Mouse (Mus musculus) NIH3T3 (cell line): Measurements from ENCODE around the gene Tmem88b.
"Not testable (repeated sequence)": the region's sequence is repeated elsewhere in the genome, so short reads cannot be mapped to it uniquely, and the experiment has no call there.

Experiments used
- DNase-seq: peaks from one replicate; pipeline ENCODE4 v3.0.0-alpha.2; 2012; ENCODE audit warnings: low read depth

Tmem88b gene

DNA sequence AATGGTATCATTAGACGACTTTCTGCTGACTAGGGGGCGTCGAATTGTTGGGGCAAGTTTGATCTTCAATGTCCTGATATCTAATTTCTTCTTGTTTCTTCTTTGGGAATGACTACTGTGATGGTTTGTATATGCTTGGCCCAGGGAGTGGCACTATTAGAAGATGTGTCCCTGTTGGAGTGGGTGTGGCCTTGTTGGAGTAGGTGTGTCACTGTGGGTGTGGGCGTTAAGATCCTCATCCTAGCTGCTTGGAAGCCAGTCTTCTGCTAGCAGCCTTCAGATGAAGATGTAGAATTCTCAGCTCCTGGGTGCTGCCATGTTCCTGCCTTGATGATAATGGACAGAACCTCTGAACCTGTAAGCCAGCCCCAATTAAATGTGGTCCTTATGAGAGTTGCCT is 3.2 kb upstream of the Tmem88b start:
- DNase-seq: not testable (repeated sequence)

DNA sequence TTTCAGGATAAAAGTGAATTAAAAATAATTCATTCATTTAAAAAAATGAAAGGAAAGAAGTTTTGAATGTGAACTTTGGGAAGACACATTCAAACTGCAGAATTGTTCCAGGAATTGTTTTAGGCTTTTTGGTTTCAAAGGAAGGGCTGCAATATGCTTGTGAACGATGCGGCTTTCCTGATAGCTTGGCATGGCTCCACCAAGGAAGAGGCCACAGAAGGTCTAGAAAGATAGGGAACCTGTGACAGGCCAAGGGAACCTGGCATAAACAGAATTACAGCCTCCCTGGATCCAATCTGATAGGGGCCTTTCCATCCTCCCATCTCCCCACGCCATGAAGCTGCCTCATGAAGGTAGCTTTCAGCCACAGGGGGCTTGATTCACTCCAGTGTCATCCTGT is 2.6 kb upstream of the Tmem88b start:
- DNase-seq: no peak

DNA sequence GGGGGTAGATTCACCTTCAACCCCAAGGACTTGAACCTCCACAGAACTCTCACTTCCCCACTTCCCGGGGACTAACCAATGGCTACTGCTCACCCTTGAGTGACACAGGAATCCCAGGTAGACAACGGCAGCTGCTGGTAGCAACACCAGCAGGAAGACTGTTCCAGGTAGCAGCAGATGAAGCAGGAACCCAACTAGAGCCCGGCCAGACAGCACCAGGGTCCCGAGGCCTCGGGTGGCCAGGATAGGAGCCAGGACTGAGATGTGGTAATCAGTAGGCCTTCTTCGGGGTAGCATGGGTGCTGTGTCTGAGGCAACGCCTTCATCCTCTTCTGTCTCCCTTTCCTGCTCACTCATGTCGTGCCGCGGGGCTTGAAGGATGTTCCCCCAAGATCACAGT is 428 bp downstream of the Tmem88b start:
- DNase-seq: no peak

DNA sequence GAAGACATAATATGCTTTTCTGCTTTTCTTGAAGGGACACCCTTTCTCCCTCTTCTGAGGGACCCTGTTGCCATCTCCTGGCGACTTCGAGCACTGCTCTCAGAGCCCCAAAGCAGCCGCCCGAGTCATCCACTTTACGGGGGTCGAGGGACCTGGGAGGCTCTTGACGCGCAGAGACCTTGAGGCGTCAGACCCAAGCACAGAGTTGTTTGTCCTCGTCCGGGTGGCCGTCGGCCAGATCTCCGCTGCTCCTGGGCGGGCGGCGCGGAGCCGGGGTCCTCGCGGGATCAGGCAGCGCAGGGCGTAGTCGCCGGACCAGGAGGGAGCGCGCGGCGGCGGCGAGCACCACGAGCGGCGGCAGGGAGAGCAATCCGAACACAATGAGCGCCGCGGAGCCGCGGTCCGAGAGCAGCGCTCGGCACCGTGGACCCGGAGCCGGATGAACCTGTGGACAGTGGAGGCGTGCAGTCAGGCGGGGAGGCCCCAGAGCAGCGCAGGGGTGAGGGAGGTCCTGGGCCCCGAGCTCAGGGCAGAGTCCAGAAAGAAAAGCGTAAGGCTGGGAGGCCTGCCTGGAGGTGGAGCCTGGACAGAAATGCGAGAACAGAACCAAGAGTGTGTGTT is 1.5 kb downstream of the Tmem88b start:
- peak; percentile 82 for DNase-seq

DNA sequence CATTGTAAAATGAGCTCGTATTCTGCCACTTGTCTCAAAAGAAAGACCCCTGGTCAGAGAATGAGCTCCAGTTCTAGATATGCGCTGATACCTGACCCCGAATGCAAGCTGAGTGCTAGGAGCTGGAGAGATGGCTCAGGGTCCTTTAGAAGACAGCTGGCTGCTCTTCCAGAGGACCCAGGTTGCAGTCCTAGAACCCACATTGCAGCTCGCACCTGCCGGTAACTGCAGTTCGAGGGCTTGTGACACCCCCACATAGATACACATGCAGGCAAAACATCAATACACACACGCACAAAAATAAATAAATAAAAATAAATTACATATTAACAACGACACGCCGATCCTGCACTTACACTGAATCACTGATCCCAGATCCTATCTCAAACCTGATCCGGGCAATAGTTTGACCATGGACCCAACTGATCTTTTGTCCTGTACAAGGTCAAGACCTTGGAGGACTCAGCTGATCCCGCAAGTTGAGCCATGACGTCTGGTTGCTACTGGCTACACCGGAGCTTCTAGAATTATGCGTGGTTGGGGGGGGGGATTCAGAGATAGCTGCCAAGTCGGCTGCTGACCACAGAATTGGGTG is 2.1 kb downstream of the Tmem88b start:
- DNase-seq: no peak

DNA sequence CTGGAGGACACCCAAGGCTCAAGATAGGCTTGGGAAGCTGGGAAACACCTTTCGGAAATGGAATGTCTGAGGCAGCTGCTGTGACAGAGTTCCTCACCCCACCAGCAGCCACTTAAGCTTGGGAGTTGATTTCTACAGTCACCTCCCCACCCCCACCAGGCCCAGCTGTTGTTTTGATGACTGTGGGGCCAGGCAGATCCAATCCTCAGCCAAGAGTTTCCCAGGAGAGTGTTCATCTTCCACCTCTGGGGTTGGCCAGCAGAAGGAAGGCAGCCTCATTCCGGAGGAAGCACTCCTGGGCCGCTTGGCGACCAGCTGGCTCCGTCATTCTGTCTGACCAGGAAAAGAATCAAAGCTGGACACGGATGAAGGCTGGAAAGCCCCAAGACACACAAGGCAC is 4.8 kb downstream of the Tmem88b start:
- DNase-seq: peak; percentile 63

DNA sequence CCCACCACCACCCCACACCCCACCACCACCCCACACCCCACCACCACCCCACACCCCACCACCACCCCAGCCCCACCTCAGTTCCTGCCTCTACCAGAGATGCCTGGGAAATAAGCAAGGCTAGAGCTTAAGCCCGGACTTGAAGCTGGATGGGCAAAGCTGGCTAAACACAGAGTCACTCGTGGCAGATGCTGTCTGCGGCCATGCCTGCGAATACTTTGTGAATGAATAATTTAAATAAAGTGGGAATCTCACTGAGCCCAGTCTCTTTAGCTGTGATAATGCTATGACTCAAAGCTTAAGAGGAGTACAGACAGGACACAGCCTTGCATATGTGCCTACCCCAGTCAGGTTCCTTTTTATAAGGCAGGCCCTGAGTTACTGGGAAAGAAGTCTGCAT is 6.2 kb downstream of the Tmem88b start:
- DNase-seq: peak; percentile 62

DNA sequence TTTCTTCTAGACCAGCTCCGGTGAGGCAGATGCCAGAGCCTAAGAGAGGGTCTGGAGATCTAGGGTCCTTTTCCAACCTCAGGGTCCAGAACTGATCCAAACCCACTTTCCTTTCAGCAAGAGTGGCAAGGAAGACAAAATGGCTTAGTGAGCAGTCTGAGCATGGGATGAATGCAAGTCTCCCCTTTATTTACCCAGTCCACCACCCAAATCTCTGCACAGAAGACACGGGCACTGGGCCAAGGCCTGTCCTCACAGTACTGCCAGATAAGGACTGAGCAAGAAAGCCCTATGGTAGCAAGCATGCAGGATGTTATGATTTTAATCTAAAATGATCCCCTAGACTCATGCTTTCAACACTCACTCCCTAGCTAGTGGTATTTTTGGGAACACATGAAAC is 7.9 kb downstream of the Tmem88b start:
- peak; percentile 24 for DNase-seq

DNA sequence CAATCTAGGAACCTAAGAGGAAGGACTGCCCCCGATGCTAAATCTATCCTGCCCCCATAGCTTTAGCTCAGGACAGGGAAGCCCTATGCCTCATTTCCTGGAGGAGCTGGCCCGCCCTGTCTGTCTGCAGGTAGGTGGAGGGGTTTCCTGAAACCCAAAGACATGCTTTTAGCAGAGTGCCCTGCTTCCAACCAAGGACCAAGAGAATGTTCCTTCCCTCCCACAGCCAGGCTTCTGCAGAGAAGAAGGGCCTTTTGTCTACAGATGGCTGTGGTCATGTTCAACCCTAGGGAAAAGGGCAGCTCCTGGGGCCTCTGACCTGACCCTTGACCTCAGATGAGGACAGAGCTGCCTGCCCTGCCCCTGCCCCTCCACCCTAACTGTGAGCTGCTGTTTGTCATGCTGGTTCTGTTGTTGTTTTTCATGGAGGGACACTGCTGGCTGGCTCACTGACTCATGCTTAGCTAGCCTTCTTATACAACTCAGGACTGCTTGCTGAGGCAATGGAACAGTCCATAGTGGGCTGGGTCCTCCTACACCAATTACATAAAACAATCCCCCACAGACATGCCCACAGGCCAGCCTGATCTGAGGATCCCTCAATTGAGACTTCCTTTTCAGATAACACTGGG is 8.9 kb downstream of the Tmem88b start:
- DNase-seq: peak; percentile 23

DNA sequence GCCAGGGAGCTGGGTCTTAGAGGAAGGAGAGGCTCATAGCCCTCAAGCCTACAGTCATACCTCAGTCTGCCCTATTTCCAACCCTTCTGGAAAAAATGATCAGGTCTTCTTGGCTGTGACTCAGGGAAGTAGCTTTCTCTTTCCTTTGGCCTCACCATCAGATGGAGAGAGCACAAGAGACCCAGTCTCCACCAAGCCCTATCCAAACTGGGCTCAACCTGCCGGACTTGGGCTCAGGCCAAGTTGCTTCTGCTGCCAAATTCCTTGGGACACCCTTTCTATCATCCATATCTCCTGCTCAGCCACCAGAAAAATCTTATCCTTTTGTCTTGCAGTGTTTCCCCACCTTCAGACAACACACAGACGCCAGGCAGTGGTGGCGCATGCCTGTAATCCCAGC is 9.8 kb downstream of the Tmem88b start:
- DNase-seq: peak; percentile 50

DNA sequence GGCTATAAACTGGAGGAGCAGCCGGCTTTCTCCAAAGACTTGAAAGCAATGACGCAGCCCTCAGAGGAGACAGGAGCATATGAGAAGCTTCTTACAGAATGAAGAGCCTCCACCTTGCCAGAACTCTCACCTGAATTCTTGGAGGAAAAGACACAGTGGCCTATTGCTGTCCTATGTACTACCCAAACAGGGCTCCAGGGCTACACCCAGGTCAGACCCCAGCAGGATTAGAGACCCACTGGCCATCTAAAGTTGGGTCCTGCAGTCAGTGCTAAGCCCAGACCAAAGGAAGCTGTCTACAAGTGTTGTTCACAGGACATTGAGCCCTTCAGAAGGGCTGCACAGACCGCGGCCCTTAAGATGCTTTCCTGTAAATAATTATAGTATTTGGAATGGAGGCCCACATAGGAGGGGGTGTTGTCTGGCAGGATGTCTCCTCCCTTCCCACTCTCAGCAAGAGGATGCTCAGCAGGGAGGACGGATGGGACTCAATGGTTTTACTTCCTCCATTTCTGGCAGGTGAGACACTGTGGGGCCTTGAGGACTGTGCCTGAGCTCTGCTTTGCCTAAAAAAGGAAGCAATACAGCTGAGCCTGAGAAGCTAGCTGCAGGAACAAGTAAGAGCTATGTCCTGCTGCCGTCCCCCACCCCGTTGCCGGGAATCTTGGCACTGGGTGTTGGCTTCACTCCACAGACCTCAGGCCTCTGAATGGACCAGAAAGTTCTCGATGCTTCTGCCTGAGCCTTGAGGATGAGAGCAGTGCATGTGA is 10.5 kb downstream of the Tmem88b start:
- DNase-seq: peak; percentile 70

DNA sequence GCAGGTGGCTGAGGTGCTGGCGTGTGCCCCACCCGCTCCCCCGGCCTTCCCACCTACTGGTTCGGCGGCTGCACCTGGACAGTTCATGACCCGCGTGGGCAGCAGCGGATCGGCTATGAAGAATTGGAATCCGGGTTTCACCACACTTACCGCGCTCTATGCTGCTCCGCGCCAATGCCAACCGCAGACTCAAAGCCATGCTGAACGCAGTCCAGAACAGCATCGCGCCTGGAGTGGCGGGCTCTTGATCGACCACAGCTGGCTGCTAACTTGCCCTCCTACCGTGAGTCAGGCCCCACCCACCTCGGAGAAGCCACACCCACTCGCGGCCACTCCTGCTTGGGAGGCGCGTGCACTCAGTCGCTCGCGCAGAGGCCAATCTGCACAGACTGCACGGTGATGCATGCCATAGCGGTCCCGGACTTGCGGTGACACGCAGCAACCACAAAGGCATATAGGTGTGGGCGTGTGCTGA is 11.4 kb downstream of the Tmem88b start, which contains the start of gene Vwa1:
Gene Vwa1, minus strand, starts transcription at position 419 of the 475 bp plus-strand sequence.
- DNase-seq: no peak

DNA sequence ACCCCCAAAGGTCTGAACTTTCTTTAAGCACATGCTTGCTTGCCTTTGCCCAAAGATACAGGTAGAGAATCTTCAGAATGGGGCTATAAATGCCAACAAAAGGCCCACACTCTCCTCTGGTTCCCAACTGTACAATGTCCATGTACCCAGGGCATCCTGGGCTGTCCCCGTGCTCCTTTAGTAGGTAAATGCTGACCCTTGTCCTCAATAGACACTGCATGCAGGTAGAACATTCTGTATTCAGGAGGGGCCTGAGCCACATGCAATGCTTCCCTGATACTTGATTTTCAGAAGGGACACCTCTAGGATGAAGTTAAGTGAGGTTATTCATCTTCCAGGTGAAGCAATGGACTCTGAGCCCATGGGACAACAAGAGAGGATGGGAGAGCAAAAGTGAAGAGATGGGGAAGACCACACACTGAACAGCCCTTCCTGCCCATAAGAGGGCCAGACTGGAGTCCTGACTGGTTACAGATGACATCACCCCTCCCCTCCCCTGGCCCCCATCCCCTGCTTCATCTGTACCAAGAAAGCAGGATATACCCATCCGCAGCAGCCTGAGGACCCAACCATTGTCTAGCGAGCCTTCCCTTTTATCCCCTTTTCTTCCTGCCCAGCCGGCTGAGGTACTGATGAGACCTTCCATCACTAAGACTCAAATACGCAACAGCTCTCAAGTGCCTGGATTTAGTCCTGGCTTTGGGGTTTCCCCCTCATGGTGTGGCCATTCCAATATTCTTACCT is 12.2 kb downstream of the Tmem88b start:
- DNase-seq: no peak

DNA sequence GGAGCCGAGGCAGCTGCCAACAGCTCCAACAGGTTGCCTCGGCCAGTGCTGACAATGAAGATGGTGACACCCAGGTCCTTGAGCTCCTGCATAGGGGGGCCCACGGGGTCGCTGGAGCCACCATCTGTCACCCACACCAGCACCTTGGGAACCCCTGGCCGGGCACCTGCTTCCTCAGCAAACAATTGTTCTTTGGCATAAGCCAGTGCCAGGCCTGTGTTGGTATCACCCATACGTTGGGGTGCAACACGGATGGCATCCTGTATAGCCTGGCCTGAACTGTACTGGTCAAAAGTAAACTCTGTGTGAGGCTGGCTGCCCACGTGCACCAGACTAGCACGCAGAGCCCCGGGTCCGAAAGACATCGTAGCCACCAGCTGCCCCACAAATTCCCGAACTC is 12.9 kb downstream of the Tmem88b start:
- no peak for DNase-seq

DNA sequence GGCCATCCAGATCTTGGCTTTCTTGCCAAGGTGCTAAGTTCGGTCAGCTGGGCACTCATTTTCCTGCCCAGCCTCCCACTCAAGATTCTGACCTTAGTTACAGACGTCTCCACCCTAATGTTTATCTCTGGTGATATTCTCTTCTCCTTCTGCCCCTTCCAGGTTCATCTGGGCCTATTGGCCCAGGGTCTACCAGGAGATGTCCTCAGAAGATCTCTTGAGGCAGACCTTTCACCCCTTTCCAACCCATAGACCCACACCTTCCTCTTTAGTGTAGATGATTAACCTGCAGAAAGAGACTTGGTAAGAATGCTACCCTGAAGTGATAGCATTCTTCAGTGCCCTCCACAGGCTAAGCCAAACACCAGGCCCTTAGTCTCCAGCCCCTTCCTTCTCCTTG is 14.0 kb downstream of the Tmem88b start:
- DNase-seq: no peak

DNA sequence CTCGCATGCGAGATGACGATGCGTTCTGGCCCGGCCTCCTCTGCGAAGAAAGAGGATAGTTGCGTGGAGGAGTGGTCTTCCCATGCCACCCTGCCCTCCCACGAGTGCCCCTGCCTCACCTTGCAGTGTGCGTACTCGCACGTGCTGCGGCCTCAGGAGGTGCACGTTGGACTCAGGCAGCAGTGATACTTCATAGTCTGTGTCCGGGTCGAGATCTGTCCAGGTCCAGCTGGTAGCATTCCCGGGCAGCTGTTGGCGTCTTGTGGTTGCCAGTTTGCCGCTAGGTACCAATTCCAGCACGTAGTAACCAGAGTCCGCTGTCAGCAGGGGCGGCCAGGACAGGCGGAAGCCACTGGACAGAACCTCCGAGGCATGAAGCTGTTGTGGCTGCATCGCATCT is 15.0 kb downstream of the Tmem88b start:
- DNase-seq: no peak

DNA sequence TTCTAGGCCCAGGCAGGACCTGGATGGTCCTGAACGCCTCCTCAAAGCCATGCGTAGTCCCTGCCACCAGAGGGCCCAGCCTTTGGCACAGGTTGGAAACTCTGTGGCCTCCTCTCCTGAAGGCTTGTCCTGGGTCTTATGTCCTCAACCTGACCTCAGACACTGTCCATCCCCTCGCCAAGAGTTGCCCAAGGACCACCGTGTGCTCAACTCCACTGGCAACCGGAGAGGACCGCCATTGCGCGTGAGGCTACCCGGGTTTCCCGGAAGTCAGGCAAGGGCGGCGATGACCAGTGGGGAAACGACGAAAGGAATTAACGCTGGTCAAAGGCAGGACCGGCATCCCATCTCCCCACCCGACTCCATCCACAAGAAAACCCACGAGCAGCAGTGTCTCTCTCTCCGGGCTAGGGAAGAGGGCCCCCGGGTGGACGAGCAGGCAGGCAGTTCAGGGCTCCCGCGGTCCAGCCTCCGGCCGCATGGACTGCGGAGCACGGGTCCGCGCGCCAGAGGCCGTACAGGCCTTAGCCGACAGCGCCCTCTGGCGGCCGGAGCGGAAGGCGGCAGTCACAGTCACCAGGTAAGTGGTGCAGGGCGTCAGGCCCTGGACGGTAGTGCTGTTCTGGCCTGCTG is 15.7 kb downstream of the Tmem88b start:
- peak; percentile 94 for DNase-seq

DNA sequence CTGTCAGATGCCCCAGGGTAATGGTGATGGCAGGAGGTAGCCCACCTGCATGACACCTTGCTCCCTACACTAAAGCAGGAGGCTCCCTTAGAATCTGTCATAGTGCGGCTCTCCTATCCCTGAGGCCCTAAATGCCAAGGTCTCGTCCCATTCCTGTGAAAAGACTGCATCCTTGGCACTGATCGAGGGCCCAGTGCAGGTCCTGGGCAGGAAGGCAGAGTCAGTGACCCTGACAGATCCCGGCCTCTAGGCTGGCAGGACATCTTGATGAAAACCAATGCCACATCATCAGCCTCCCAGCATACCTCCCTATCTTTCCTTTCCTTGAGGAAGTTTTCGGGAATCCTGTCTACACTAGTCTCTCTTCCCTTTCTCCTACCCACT is 16.2 kb downstream of the Tmem88b start:
- DNase-seq: no peak

DNA sequence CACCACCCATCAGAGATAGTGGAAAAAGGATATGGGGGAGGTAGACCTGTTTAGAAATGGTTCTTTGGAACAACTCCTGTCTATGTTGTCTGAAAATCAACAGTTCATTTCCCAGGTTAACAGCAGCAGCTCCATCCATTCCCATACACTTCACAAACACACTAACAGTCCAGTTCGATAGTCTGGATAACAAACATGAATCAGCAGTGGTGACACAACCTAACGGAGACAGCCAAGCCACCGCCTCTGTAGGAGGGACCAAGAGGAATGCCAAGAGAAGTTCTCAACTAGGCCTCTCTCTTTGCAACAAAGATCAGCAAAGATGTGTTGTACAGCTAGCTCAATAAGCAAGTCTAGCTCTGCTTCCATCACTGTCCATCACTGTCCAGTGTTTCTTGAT is 23.3 kb downstream of the Tmem88b start:
- DNase-seq: peak; percentile 31

DNA sequence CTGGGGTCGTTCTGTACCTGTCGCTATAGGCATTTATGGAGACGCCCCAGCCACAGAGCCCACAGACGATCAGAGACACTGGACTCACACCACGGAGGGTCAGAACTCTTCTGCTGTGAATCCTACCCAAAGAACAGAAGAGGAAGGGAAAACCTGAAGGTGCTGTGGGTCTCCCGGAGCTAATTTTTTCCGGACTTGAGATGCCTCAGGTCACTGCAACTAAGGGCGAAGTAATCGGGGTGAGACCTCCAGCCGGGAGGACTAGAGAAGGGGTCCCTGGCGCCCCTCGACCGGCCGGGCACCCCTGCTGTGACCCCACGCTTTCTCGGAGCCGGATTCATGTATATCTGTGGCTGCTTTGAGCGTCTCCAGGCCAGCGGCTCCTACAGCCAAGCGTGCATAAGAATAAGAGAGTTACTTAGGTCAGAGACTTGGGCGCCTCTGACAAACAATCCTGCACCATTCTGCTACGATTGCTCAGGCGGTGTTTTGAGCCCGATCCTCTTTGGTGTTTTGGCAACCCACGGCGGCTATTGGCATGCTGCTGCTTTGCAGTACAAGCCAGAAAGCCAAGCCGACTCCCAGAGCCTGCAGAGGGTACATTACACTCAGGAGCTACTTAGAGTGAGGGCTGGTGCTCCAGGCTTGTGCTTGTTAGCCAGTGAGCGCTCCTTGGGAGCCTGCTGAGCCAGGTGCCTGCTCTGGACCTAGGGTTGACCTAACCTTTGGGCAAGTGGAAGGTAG is 24.1 kb downstream of the Tmem88b start:
- DNase-seq: peak; percentile 61
